Mouse (Mus musculus) gastrocnemius, postnatal 36 days (tissue): ENCODE results near the gene Myt1. TPM values are rescaled to one million over a fixed set of nuclear protein-coding genes. Genes with fewer than 3 reads are reported as not detected.
"Not testable (repeated sequence)": the region's sequence is repeated elsewhere in the genome, so short reads cannot be mapped to it uniquely, and the experiment has no call there.

Experiments used
- DNase-seq, 2 experiments: peaks; one replicate each; pipeline ENCODE4 v3.0.0; 2022
- intact Hi-C: fragments of 180-260 bp; cut with DNase I; formaldehyde crosslinking; loops from one replicate; pipeline ENCODE4 v1.15.1; 2025
- total RNA-seq, 2 experiments: library from RNA; stranded (reverse); gene quantifications; 2 replicates each; pipeline ENCODE4 v1.2.3; 2021

Gene Myt1
- total RNA-seq, 2 experiments from 2014 or later, result not detected

- DNase-seq, result no peak
- intact Hi-C loops, result loop anchor here (5.0 kb wide), 1 partner anchor 92 kb away; no protein-coding TSS in a partner anchor
Measured at GRCm38 (mm10) chr2:181775786-181776185, 12.7 kb downstream of the Myt1 start.

- DNase-seq, result no peak
- intact Hi-C loops, result loop anchor here (5.0 kb wide), 1 partner anchor 90 kb away; no protein-coding TSS in a partner anchor
Measured at GRCm38 (mm10) chr2:181777715-181778114, 14.6 kb downstream of the Myt1 start.

GRCm38 (mm10) chr2:181781421-181781820, 18.3 kb downstream of the Myt1 start:
- intact Hi-C loops, result no loop called here
- no peak for DNase-seq

GRCm38 (mm10) chr2:181787852-181788251, 24.7 kb downstream of the Myt1 start:
- intact Hi-C loops, result no loop called here
- no peak for DNase-seq

GRCm38 (mm10) chr2:181789396-181789795, 26.3 kb downstream of the Myt1 start:
- DNase-seq, result no peak
- intact Hi-C loops, result no loop called here

GRCm38 (mm10) chr2:181793186-181793585, 30.1 kb downstream of the Myt1 start:
- DNase-seq, intact Hi-C loops: not testable (repeated sequence)

GRCm38 (mm10) chr2:181795641-181796130, 32.6 kb downstream of the Myt1 start:
- no peak for DNase-seq
- intact Hi-C loops, result no loop called here

- DNase-seq, result no peak
- intact Hi-C loops, result no loop called here
Measured at GRCm38 (mm10) chr2:181797672-181798071, 34.5 kb downstream of the Myt1 start.

GRCm38 (mm10) chr2:181829032-181829650, 66.0 kb downstream of the Myt1 start:
- intact Hi-C loops, result no loop called here
- no peak for DNase-seq

GRCm38 (mm10) chr2:181832745-181833144, 69.6 kb downstream of the Myt1 start:
- no peak for DNase-seq
- intact Hi-C loops, result no loop called here

- intact Hi-C loops, result no loop called here
- peak; percentile 93 for DNase-seq
Measured at GRCm38 (mm10) chr2:181837372-181838292, 74.5 kb downstream of the Myt1 start, which contains the start of gene Pcmtd2. TSS of gene Pcmtd2 (plus strand) at chr2:181837854.

GRCm38 (mm10) chr2:181838293-181838680, 75.2 kb downstream of the Myt1 start:
- intact Hi-C loops, result no loop called here
- DNase-seq, result no peak

- intact Hi-C loops, result no loop called here
- DNase-seq, result no peak
Measured at GRCm38 (mm10) chr2:181845709-181846394, 82.7 kb downstream of the Myt1 start.

- intact Hi-C loops, result loop anchor here (10.0 kb wide), 1 partner anchor 169 kb away; the partner anchor contains the start of genes Lkaaear1 and Rgs19
- DNase-seq, result peak; percentile 82 to 86
Measured at GRCm38 (mm10) chr2:181863791-181864535, 100.8 kb downstream of the Myt1 start, which contains the start of gene Polr3k. TSS of gene Polr3k (plus strand) at chr2:181864337.

- DNase-seq, result no peak
- intact Hi-C loops, result loop anchor here (10.0 kb wide), 1 partner anchor 170 kb away; the partner anchor contains the start of genes Lkaaear1 and Rgs19
Measured at GRCm38 (mm10) chr2:181864536-181864860, 101.4 kb downstream of the Myt1 start.

- DNase-seq, result peak in 1 of 2 experiments; percentile 56
Measured at GRCm38 (mm10) chr2:181866931-181867330, 103.8 kb downstream of the Myt1 start.

GRCm38 (mm10) chr2:181871039-181871438, 107.9 kb downstream of the Myt1 start:
- intact Hi-C loops, result no loop called here
- no peak for DNase-seq

More at GRCm38 (mm10) chr2:181866931-181867330, 103.8 kb downstream of the Myt1 start:
- intact Hi-C loops, result loop anchor here (5.0 to 10.0 kb wide), 2 partner anchors 90 to 172 kb away; partner anchors contain the start of genes Lkaaear1 and Rgs19
